Mouse (Mus musculus): ENCODE results near the gene Kntc1. TPM values are rescaled to one million over a fixed set of nuclear protein-coding genes. Genes with fewer than 3 reads are reported as not detected.
"Not testable (repeated sequence)": the region's sequence is repeated elsewhere in the genome, so short reads cannot be mapped to it uniquely, and the experiment has no call there.

Gene Kntc1
- total and polyA plus RNA-seq, 2 experiments from 2014 or later = 3.3 to 12.1 TPM

DNA sequence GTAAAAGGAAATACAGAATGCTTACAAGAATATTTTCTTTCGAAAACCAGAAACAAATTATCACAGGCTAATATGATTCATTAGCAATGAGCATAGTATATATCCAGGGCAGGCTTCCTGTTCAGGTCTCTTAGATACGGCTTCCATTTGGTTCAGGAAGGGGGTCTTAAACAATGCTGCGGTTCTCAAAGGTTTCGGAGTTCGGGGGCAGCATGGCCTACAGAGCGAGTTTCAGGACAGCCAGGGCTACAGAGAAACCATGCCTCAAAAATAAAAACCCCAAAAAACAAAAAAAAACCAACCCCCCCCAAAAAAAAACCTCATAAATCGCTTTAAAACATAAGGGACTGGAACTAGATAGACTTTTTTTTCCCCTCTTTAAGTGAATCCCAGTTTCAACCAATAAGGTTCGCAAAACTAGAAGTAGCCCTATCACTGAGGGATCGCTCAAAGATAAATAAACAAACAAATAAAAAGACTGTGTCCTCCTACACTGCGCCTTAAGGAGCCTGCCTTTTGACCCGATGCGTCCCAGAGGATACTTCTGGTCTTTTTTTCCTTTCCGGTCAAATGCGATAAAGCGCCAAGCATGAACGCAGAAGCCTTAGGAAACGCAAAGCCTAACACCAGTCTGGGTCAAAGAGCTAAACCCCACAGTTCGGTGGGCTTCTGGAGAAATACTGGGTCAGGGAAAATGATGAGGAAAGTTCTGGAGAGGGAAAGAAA is 1.0 kb upstream of the Kntc1 start:
- Histone ChIP-seq H3K27ac (ENCODE audit: low read depth, low read length) (peak overlapping the region; percentile 99), H3K9ac (peak overlapping the region; percentile 91), H3K4me3 (ENCODE audit: low read depth, low read length) (peak overlapping the region; percentile 94), H3K4me2 (ENCODE audit: low read depth) (peak overlapping the region; percentile 70), H3K4me1 (ENCODE audit: insufficient read depth) (peaks cover 13% of the 10 kb centered on the region), H3K36me3 (ENCODE audit: insufficient read depth) (peaks cover 13% of the 10 kb centered on the region), H3K27me3 (ENCODE audit: insufficient read depth, low read length) (no peaks in the 10 kb centered on the region), H3K9me3 (ENCODE audit: low read length) (no peaks in the 10 kb centered on the region)
- DNase-seq = no peak
- no peak for TF ChIP-seq CTCF (IDR thresholded peaks at IDR 0.05; ENCODE audit: low read depth)
- WGBS = under 1% methylated on average over 18 of the region's 18 CpGs
- ATAC-seq = no peak

DNA sequence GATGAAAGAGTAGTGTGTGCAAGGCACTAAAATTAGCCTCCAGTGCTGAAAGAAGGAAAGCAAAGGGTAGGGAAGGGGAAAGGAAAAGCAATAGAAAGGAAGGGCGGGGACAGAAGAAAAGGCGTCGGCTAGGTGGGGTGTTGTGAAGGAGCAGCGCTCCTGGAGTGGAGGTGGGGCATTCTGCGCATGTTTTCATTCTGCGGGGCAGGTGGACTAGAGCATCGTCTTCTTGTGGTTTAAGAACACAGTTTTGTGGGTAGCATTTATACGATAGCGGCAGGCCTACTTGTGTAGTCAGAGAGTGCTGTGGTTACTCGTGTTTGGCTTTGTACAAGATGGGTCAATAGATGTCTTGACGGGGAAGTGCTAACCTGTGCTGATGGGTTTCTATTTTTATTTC is 16.0 kb downstream of the Kntc1 start:
- DNase-seq = no peak
- ATAC-seq = no peak
- H3K27me3 ChIP-seq (ENCODE audit: insufficient read depth, low read length) = no peaks in the 10 kb centered on the region
- WGBS = 95% methylated on average over 11 of the region's 11 CpGs
- H3K9me3 ChIP-seq (ENCODE audit: low read length) = no peaks in the 10 kb centered on the region
- no peaks in the 10 kb centered on the region for H3K36me3 ChIP-seq (ENCODE audit: insufficient read depth)
- no peak overlapping the region for H3K9ac ChIP-seq
- no peak overlapping the region for H3K4me3 ChIP-seq (ENCODE audit: low read depth, low read length)
- H3K4me2 ChIP-seq (ENCODE audit: low read depth) = no peak overlapping the region
- no peak overlapping the region for H3K27ac ChIP-seq (ENCODE audit: low read depth, low read length)
- H3K4me1 ChIP-seq (ENCODE audit: insufficient read depth) = no peaks in the 10 kb centered on the region
- no peak for TF ChIP-seq CTCF (IDR thresholded peaks at IDR 0.05; ENCODE audit: low read depth)

DNA sequence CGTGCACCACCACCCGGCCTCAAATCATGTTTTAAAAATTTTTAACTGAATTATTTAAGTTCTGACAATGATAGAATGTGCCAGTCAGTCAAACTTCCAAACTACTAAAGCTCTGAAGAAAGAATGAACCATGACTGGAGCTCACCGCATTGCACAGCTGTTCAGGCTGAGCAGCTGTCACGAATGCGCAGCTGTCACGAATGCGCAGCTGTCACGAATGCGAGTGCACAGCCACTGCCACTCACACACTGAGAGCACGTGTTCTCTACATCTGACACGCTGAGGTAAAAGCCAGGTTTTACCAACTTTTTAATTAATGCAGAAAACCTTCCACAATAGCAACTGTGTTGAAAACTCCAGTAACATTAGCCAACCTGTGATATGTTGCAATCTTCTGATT is 16.9 kb downstream of the Kntc1 start:
- H3K9me3 ChIP-seq (ENCODE audit: low read length); H3K27ac ChIP-seq (ENCODE audit: low read depth, low read length); H3K27me3 ChIP-seq (ENCODE audit: insufficient read depth, low read length); H3K36me3 ChIP-seq (ENCODE audit: insufficient read depth); H3K4me2 ChIP-seq (ENCODE audit: low read depth); ATAC-seq; DNase-seq; H3K9ac ChIP-seq; H3K4me1 ChIP-seq (ENCODE audit: insufficient read depth); H3K4me3 ChIP-seq (ENCODE audit: low read depth, low read length): not testable (repeated sequence)
- 91% methylated on average over 11 of the region's 11 CpGs for WGBS

DNA sequence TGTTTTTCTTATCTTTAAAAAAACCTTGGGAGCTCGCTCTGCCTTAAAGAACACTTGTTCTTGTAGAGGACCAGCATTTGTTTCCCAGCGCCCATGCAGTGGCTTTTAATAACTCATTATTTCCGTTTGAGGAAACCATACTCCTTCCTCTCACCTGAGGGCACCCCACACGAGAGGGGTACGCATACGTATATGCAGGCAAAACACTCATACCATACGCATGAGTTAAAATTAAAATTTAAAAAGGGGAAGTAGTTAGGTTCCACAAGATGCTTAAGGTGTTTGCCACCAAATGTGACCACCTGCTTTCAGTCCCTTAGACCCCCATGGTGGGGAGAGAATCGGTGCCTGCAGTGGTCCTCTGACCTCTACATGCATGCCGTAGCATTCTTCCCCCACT is 23.9 kb downstream of the Kntc1 start:
- Histone ChIP-seq H3K9ac (no peak overlapping the region), H3K27me3 (ENCODE audit: insufficient read depth, low read length) (no peaks in the 10 kb centered on the region), H3K27ac (ENCODE audit: low read depth, low read length) (no peak overlapping the region), H3K4me1 (ENCODE audit: insufficient read depth) (no peaks in the 10 kb centered on the region), H3K9me3 (ENCODE audit: low read length) (no peaks in the 10 kb centered on the region), H3K4me3 (ENCODE audit: low read depth, low read length) (no peak overlapping the region), H3K4me2 (ENCODE audit: low read depth) (no peak overlapping the region), H3K36me3 (ENCODE audit: insufficient read depth) (no peaks in the 10 kb centered on the region)
- no peak for DNase-seq
- no peak for ATAC-seq
- TF ChIP-seq CTCF (IDR thresholded peaks at IDR 0.05; ENCODE audit: low read depth) = no peak
- 93% methylated on average over 9 of the region's 9 CpGs for WGBS

DNA sequence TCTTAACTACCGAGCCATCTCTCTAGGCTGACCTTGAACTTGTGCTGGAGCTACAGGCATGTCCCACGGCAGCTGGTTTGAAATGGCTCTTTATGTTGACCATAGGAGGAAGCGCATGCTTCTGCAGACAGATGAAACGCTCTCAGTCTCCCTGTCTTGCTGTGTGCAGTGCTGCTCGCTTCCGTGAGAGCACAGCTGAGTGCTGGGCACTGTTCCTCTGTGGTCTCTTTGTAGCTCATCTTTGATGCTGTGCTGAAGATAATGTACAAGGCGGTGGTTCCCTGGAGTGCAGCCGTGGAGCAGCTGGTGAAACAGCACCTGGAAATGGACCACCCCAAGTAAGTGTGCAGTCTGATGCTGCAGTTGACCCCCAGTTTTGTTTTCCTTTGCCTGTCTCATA is 31.2 kb downstream of the Kntc1 start:
- Histone ChIP-seq H3K27me3 (ENCODE audit: insufficient read depth, low read length) (no peaks in the 10 kb centered on the region), H3K9ac (no peak overlapping the region), H3K4me2 (ENCODE audit: low read depth) (no peak overlapping the region), H3K27ac (ENCODE audit: low read depth, low read length) (no peak overlapping the region), H3K9me3 (ENCODE audit: low read length) (no peaks in the 10 kb centered on the region), H3K36me3 (ENCODE audit: insufficient read depth) (no peaks in the 10 kb centered on the region), H3K4me3 (ENCODE audit: low read depth, low read length) (no peak overlapping the region), H3K4me1 (ENCODE audit: insufficient read depth) (no peaks in the 10 kb centered on the region)
- WGBS = 94% methylated on average over 8 of the region's 8 CpGs
- TF ChIP-seq CTCF (IDR thresholded peaks at IDR 0.05; ENCODE audit: low read depth) = no peak
- ATAC-seq = no peak
- no peak for DNase-seq

DNA sequence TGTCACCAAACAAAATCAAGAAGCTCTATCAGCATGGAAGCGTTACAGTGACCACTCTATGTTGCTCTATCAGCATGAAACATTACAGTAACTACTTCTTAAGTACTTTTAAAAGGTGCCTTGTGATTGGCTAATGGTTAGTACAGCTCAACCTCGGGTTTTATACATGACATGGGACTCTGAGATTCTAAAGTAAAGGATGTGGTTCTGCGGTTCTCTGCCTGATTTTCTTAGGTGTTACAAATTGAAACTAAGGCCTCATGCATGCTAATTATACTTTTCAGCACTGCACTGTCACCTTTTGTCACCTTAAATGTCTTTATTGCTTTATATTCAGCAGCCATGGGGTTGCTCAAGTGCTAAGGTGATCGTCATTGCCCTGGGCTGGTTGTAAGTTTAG is 32.3 kb downstream of the Kntc1 start:
- H3K9ac ChIP-seq = no peak overlapping the region
- no peak overlapping the region for H3K27ac ChIP-seq (ENCODE audit: low read depth, low read length)
- 96% methylated on average over 4 of the region's 4 CpGs for WGBS
- no peak for TF ChIP-seq CTCF (IDR thresholded peaks at IDR 0.05; ENCODE audit: low read depth)
- H3K4me1 ChIP-seq (ENCODE audit: insufficient read depth) = no peaks in the 10 kb centered on the region
- no peaks in the 10 kb centered on the region for H3K9me3 ChIP-seq (ENCODE audit: low read length)
- H3K36me3 ChIP-seq (ENCODE audit: insufficient read depth) = no peaks in the 10 kb centered on the region
- no peak overlapping the region for H3K4me3 ChIP-seq (ENCODE audit: low read depth, low read length)
- DNase-seq = no peak
- H3K4me2 ChIP-seq (ENCODE audit: low read depth) = no peak overlapping the region
- H3K27me3 ChIP-seq (ENCODE audit: insufficient read depth, low read length) = no peaks in the 10 kb centered on the region
- ATAC-seq = no peak

DNA sequence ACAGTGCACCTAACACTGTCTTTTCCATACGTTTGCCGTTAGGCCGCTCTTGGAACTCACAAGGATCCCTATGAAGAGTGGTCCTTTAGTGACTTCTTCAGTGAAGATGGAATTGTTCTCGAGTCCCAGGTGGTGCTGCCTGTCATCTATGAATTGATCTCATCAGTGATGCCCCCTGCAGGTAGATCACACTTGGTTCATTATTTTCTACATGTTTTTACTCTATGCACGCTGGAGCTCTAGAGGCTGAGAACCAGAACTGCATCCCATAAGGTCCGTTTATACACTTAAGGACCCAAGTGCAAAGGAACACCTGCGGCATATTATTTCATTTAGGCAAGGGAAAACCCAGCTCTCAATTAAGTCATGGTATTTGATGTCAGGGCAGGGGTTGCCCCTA is 39.5 kb downstream of the Kntc1 start:
- no peak overlapping the region for H3K9ac ChIP-seq
- DNase-seq = no peak
- no peaks in the 10 kb centered on the region for H3K4me1 ChIP-seq (ENCODE audit: insufficient read depth)
- 91% methylated on average over 7 of the region's 7 CpGs for WGBS
- H3K4me2 ChIP-seq (ENCODE audit: low read depth) = no peak overlapping the region
- no peaks in the 10 kb centered on the region for H3K9me3 ChIP-seq (ENCODE audit: low read length)
- H3K4me3 ChIP-seq (ENCODE audit: low read depth, low read length) = no peak overlapping the region
- no peak for TF ChIP-seq CTCF (IDR thresholded peaks at IDR 0.05; ENCODE audit: low read depth)
- H3K27ac ChIP-seq (ENCODE audit: low read depth, low read length) = no peak overlapping the region
- no peaks in the 10 kb centered on the region for H3K27me3 ChIP-seq (ENCODE audit: insufficient read depth, low read length)
- ATAC-seq = no peak
- H3K36me3 ChIP-seq (ENCODE audit: insufficient read depth) = no peaks in the 10 kb centered on the region

Measured in forebrain, postnatal 0 days (tissue).